Mouse (Mus musculus): ENCODE results near the gene Olfr325.

DNA sequence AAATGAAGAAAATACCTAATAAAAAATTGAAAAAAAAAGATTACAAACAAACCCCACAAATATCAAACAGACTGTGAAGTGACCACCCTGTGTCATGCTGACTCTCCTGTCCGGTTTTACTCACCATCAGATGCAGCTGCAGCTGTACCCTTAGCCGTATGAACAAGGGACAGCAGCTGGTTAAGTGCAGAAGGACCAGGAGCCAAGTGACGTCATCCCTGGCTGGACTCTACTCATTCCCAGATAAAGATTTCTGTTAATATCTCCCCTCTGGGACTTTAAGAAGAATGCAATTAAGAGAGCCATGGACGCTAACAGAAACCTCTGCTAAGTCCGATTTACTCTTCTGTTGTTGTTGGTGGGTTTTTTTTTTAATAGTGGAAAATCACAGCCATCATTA lies 7.1 kb upstream of the Olfr325 start, which contains the start of gene Olfr224:
- TF ChIP-seq POLR2A (IDR thresholded peaks at IDR 0.05; ENCODE audit: extremely low read depth, insufficient read depth, low read length) (no peak), CTCF (IDR thresholded peaks at IDR 0.05; ENCODE audit: low read depth, low read length) (no peak)
